Mouse (Mus musculus): ENCODE results near the gene Catsper4. TPM values are rescaled to one million over a fixed set of nuclear protein-coding genes. Genes with fewer than 3 reads are reported as not detected.

The Catsper4 gene
- polyA plus RNA-seq, 1 experiment, result not detected

GRCm38 (mm10) chr4:134257198-134258009 lies 30.2 kb upstream of the Catsper4 start:
- TF ChIP-seq CTCF (IDR thresholded peaks at IDR 0.05; ENCODE audit: extremely low read depth, insufficient read depth, low read length), result no peak
- TF ChIP-seq POLR2A (IDR thresholded peaks at IDR 0.05; ENCODE audit: extremely low read depth, insufficient read depth, low read length), result no peak
- Histone ChIP-seq H3K27ac (ENCODE audit: insufficient read depth, low read length) (no peak overlapping the region), H3K4me1 (ENCODE audit: control insufficient read depth, insufficient read depth, low read length) (no peaks in the 10 kb centered on the region), H3K4me3 (ENCODE audit: insufficient read depth, low read length) (no peak overlapping the region)

- no peak for TF ChIP-seq POLR2A (IDR thresholded peaks at IDR 0.05; ENCODE audit: extremely low read depth, insufficient read depth, low read length)
- no peak for TF ChIP-seq CTCF (IDR thresholded peaks at IDR 0.05; ENCODE audit: extremely low read depth, insufficient read depth, low read length)
- Histone ChIP-seq H3K4me1 (ENCODE audit: control insufficient read depth, insufficient read depth, low read length) (no peaks in the 10 kb centered on the region), H3K4me3 (ENCODE audit: insufficient read depth, low read length) (no peak overlapping the region), H3K27ac (ENCODE audit: insufficient read depth, low read length) (no peak overlapping the region)
These were observed 29.4 kb upstream of the Catsper4 start for GRCm38 (mm10) chr4:134256407-134257197.

- Histone ChIP-seq H3K27ac (ENCODE audit: insufficient read depth, low read length) (no peak overlapping the region), H3K4me3 (ENCODE audit: insufficient read depth, low read length) (no peak overlapping the region), H3K4me1 (ENCODE audit: control insufficient read depth, insufficient read depth, low read length) (no peaks in the 10 kb centered on the region)
- TF ChIP-seq CTCF (IDR thresholded peaks at IDR 0.05; ENCODE audit: extremely low read depth, insufficient read depth, low read length), result no peak
- TF ChIP-seq POLR2A (IDR thresholded peaks at IDR 0.05; ENCODE audit: extremely low read depth, insufficient read depth, low read length), result no peak
These were observed 28.7 kb upstream of the Catsper4 start for GRCm38 (mm10) chr4:134255854-134256253.

GRCm38 (mm10) chr4:134254835-134255234 lies 27.7 kb upstream of the Catsper4 start:
- no peak overlapping the region for H3K4me3 ChIP-seq (ENCODE audit: insufficient read depth, low read length)

GRCm38 (mm10) chr4:134253722-134254324 lies 26.6 kb upstream of the Catsper4 start, which contains the start of gene Grrp1:
Gene Grrp1, minus strand, starts transcription at chr4:134254106.
- peak within 1 kb of the TSS; percentile 15 for H3K27ac ChIP-seq (ENCODE audit: insufficient read depth, low read length)
- peak within 1 kb of the TSS; percentile 19 for H3K4me3 ChIP-seq (ENCODE audit: insufficient read depth, low read length)
- no peaks in the 10 kb centered on the region for H3K4me1 ChIP-seq (ENCODE audit: control insufficient read depth, insufficient read depth, low read length)
- TF ChIP-seq POLR2A (IDR thresholded peaks at IDR 0.05; ENCODE audit: extremely low read depth, insufficient read depth, low read length), result 0 out of 2 replicates have a peak, but pooled peaks have one; percentile 27
- TF ChIP-seq CTCF (IDR thresholded peaks at IDR 0.05; ENCODE audit: extremely low read depth, insufficient read depth, low read length), result no peak

More at GRCm38 (mm10) chr4:134254835-134255234, 27.7 kb upstream of the Catsper4 start:
- TF ChIP-seq POLR2A (IDR thresholded peaks at IDR 0.05; ENCODE audit: extremely low read depth, insufficient read depth, low read length) (no peak), CTCF (IDR thresholded peaks at IDR 0.05; ENCODE audit: extremely low read depth, insufficient read depth, low read length) (no peak)
- H3K27ac ChIP-seq (ENCODE audit: insufficient read depth, low read length), result no peak overlapping the region
- H3K4me1 ChIP-seq (ENCODE audit: control insufficient read depth, insufficient read depth, low read length), result no peaks in the 10 kb centered on the region

- TF ChIP-seq POLR2A (IDR thresholded peaks at IDR 0.05; ENCODE audit: extremely low read depth, insufficient read depth, low read length) (no peak), CTCF (IDR thresholded peaks at IDR 0.05; ENCODE audit: extremely low read depth, insufficient read depth, low read length) (no peak)
- Histone ChIP-seq H3K4me3 (ENCODE audit: insufficient read depth, low read length) (peak overlapping the region; percentile 19), H3K27ac (ENCODE audit: insufficient read depth, low read length) (peak overlapping the region; percentile 15), H3K4me1 (ENCODE audit: control insufficient read depth, insufficient read depth, low read length) (no peaks in the 10 kb centered on the region)
These were observed 25.9 kb upstream of the Catsper4 start for GRCm38 (mm10) chr4:134252911-134253721.

- no peak for TF ChIP-seq CTCF (IDR thresholded peaks at IDR 0.05; ENCODE audit: extremely low read depth, insufficient read depth, low read length)
- no peak for TF ChIP-seq POLR2A (IDR thresholded peaks at IDR 0.05; ENCODE audit: extremely low read depth, insufficient read depth, low read length)
- Histone ChIP-seq H3K27ac (ENCODE audit: insufficient read depth, low read length) (peak overlapping the region; percentile 15; the same call in 1 of the 2 replicates), H3K4me1 (ENCODE audit: control insufficient read depth, insufficient read depth, low read length) (no peaks in the 10 kb centered on the region), H3K4me3 (ENCODE audit: insufficient read depth, low read length) (peak overlapping the region; percentile 33)
These were observed 25.1 kb upstream of the Catsper4 start for GRCm38 (mm10) chr4:134252131-134252910.

Data from cortical plate, adult 2 months (tissue).